Comparison of ENCODE assay signal across 8 mouse cellular contexts in the genomic region with DNA sequence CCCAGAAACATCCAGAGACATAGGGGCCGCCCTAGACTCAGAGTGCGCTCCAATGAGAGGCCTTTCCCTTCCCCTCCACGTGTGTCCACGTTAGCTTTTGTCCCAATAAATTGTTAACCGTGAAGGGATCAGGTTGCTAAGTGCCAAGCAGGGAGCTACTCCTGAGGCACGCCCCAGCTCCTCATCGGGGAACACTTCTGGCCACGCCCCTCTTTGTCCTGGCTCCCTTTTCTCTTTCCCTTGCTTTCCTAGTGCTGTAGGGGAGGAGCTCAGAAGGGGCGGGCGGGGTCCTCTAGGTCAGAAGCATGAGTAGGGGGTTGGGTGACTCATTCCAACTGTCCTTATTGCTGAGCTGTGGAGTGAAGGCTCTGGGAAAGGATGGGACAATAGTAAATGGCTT. TPM values are rescaled to one million over a fixed set of nuclear protein-coding genes. Genes with fewer than 3 reads are reported as not detected.
A peak's percentile ranks its signal among the peaks of the same experiment; 100 is the strongest.
DNase-seq lines count a peak whose midpoint lies in the region; ATAC-seq and TF ChIP-seq lines count a peak whose summit lies in the region.

No protein-coding gene starts in this region.

- no peaks in the 10 kb centered on the region for H3K9me3 ChIP-seq in forebrain, embryonic 11.5 days (ENCODE audit: control insufficient read depth, low read length)
- no peaks in the 10 kb centered on the region for H3K9me3 ChIP-seq in forebrain, embryonic 14.5 days (replicated peaks; ENCODE audit: control insufficient read depth, low read length)
- no peaks in the 10 kb centered on the region for H3K9me3 ChIP-seq in megakaryocyte, embryonic 14.5 days
- H3K9me3 ChIP-seq in limb, embryonic 15.5 days: no peaks in the 10 kb centered on the region
- H3K9me3 ChIP-seq in stomach, postnatal 0 days (ENCODE audit: control insufficient read depth, low read length): no peaks in the 10 kb centered on the region

- no peak for TF ChIP-seq EP300 in stomach, postnatal 0 days (optimal IDR thresholded peaks at IDR 0.05)

- H3K27ac ChIP-seq in forebrain, embryonic 11.5 days (ENCODE audit: low read depth, low read length): no peak overlapping the region
- no peak overlapping the region for H3K27ac ChIP-seq in forebrain, embryonic 14.5 days (ENCODE audit: low read depth, low read length)
- H3K27ac ChIP-seq in limb, embryonic 15.5 days: no peak overlapping the region
- H3K27ac ChIP-seq in stomach, postnatal 0 days (replicated peaks): no peak overlapping the region

- peak overlapping the region; percentile 37 for H3K9ac ChIP-seq in forebrain, embryonic 11.5 days (ENCODE audit: low read length)
- H3K9ac ChIP-seq in forebrain, embryonic 14.5 days (ENCODE audit: low read length): no peak overlapping the region
- no peak overlapping the region for H3K9ac ChIP-seq in limb, embryonic 15.5 days
- no peak overlapping the region for H3K9ac ChIP-seq in stomach, postnatal 0 days (ENCODE audit: low read length)

- no peak overlapping the region for H3K4me3 ChIP-seq in forebrain, embryonic 11.5 days (ENCODE audit: low read depth, low read length)
- no peak overlapping the region for H3K4me3 ChIP-seq in forebrain, embryonic 14.5 days (ENCODE audit: low read depth, low read length)
- peak overlapping the region; percentile 29 for H3K4me3 ChIP-seq in megakaryocyte, embryonic 14.5 days (replicated peaks)
- no peak overlapping the region; the same call in 1 of the 2 replicates for H3K4me3 ChIP-seq in limb, embryonic 15.5 days
- H3K4me3 ChIP-seq in stomach, postnatal 0 days (ENCODE audit: low read depth, low read length): no peak overlapping the region

- no peaks in the 10 kb centered on the region for H3K36me3 ChIP-seq in forebrain, embryonic 11.5 days (ENCODE audit: control insufficient read depth, insufficient read depth, low read length)
- no peaks in the 10 kb centered on the region for H3K36me3 ChIP-seq in forebrain, embryonic 14.5 days (ENCODE audit: control insufficient read depth, insufficient read depth, low read length)
- no peaks in the 10 kb centered on the region for H3K36me3 ChIP-seq in megakaryocyte, embryonic 14.5 days (replicated peaks; ENCODE audit: low read length)
- no peaks in the 10 kb centered on the region for H3K36me3 ChIP-seq in limb, embryonic 15.5 days
- no peaks in the 10 kb centered on the region for H3K36me3 ChIP-seq in stomach, postnatal 0 days (ENCODE audit: control insufficient read depth, insufficient read depth, low read length)

- DNase-seq in forebrain, embryonic 11.5 days (ENCODE audit: low spot score): peak; percentile 65
- no peak for DNase-seq in forebrain, embryonic 14.5 days (ENCODE audit: low spot score)
- peak; percentile 54 for DNase-seq in stomach, postnatal 0 days (ENCODE audit: low spot score)
- DNase-seq in cerebellum, postnatal 36 days: no peak
- no peak for DNase-seq in left cerebral cortex, postnatal 25 days (ENCODE audit: low spot score in 2 of 2)

- peak overlapping the region; percentile 37 for H3K4me2 ChIP-seq in forebrain, embryonic 11.5 days (ENCODE audit: low read depth, low read length, severe bottlenecking)
- no peak overlapping the region for H3K4me2 ChIP-seq in forebrain, embryonic 14.5 days (ENCODE audit: low read length)
- H3K4me2 ChIP-seq in limb, embryonic 15.5 days: 0 out of 2 replicates have a peak overlapping the region, but pooled peaks have one; percentile 8
- peak overlapping the region; percentile 25 for H3K4me2 ChIP-seq in stomach, postnatal 0 days (replicated peaks; ENCODE audit: low read depth)

- TF ChIP-seq CTCF in stomach, postnatal 0 days (IDR thresholded peaks at IDR 0.05; ENCODE audit: low read depth): no peak

- ATAC-seq in forebrain, embryonic 11.5 days (replicated peaks; ENCODE audit: low FRiP score): peak; percentile 40
- no peak for ATAC-seq in forebrain, embryonic 14.5 days
- no peak for ATAC-seq in megakaryocyte, adult 5-6 weeks (ENCODE audit: poor library complexity, severe bottlenecking)
- ATAC-seq in limb, embryonic 15.5 days (ENCODE audit: insufficient number of reproducible peaks, low FRiP score, low TSS enrichment, low read depth): no peak
- peak; percentile 48 for ATAC-seq in stomach, postnatal 0 days (ENCODE audit: low FRiP score, low TSS enrichment)

- H3K4me1 ChIP-seq in forebrain, embryonic 11.5 days (replicated peaks; ENCODE audit: control insufficient read depth, insufficient read depth, low read length): peaks cover 11% of the 10 kb centered on the region; the same call in 1 of the 2 replicates
- H3K4me1 ChIP-seq in forebrain, embryonic 14.5 days (ENCODE audit: control insufficient read depth, insufficient read depth, low read length): 0 out of 2 replicates have a peak, but pooled peaks cover 4% of the 10 kb centered on the region
- peaks cover 43% of the 10 kb centered on the region for H3K4me1 ChIP-seq in megakaryocyte, embryonic 14.5 days
- H3K4me1 ChIP-seq in limb, embryonic 15.5 days: peaks cover 13% of the 10 kb centered on the region
- peaks cover 7% of the 10 kb centered on the region; the same call in 1 of the 2 replicates for H3K4me1 ChIP-seq in stomach, postnatal 0 days (replicated peaks; ENCODE audit: control insufficient read depth, insufficient read depth)

- 3% methylated on average over 10 of the region's 10 CpGs for WGBS in forebrain, embryonic 11.5 days
- 3% methylated on average over 10 of the region's 10 CpGs for WGBS in forebrain, embryonic 14.5 days
- whole genome bisulfite sequencing in limb, embryonic 15.5 days: 6% methylated on average over 10 of the region's 10 CpGs
- 10% methylated on average over 10 of the region's 10 CpGs for WGBS in stomach, postnatal 0 days

- no peaks in the 10 kb centered on the region for H3K27me3 ChIP-seq in forebrain, embryonic 11.5 days (ENCODE audit: control insufficient read depth, insufficient read depth, low read length)
- H3K27me3 ChIP-seq in forebrain, embryonic 14.5 days (replicated peaks; ENCODE audit: control insufficient read depth, insufficient read depth, low read length): no peaks in the 10 kb centered on the region
- H3K27me3 ChIP-seq in megakaryocyte, embryonic 14.5 days (replicated peaks): peaks cover 81% of the 10 kb centered on the region
- H3K27me3 ChIP-seq in limb, embryonic 15.5 days: peaks cover 9% of the 10 kb centered on the region; the same call in 1 of the 2 replicates
- no peaks in the 10 kb centered on the region for H3K27me3 ChIP-seq in stomach, postnatal 0 days (ENCODE audit: control insufficient read depth, insufficient read depth, low read length)

- intact Hi-C loops in left cerebral cortex, postnatal 25 days (cut with DNase I): no loop called here

RNA-seq across cellular contexts. Expression of a gene that starts 8.8 kb away (rescaled TPM):
- polyA plus RNA-seq in forebrain, embryonic 11.5 days (2014; fragmentation: Nextera tagmentation; extraction: Ambion mirVana): 132 and 139 TPM in 2 replicates
- 116 and 120 TPM in 2 replicates for polyA plus RNA-seq in forebrain, embryonic 14.5 days (2014; fragmentation: Nextera tagmentation; extraction: Ambion mirVana)
- polyA plus RNA-seq in megakaryocyte, embryonic 14.5 days (2012; ENCODE audit: insufficient read depth, low replicate concordance): 73.0 and 77.5 TPM in 2 replicates
- total RNA-seq in megakaryocyte, adult 5-6 weeks (2015): 20.2 and 25.0 TPM in 2 replicates
- total RNA-seq in megakaryocyte, adult 5-6 weeks (2017): 52.9 and 60.9 TPM in 2 replicates
- polyA plus RNA-seq in limb, embryonic 15.5 days (2015; fragmentation: Nextera tagmentation; extraction: Ambion mirVana): 86.0 and 90.5 TPM in 2 replicates
- polyA plus RNA-seq in stomach, postnatal 0 days (2015; fragmentation: Nextera tagmentation; extraction: Ambion mirVana): 34.5 and 35.4 TPM in 2 replicates
- 10 to 100 TPM; 88.4 to 91.3 TPM for total RNA-seq in left cerebral cortex, postnatal 25 days (2021)

RNA-seq across cellular contexts. Expression of a gene that starts 36.4 kb away (rescaled TPM):
- polyA plus RNA-seq in forebrain, embryonic 11.5 days (2014; fragmentation: Nextera tagmentation; extraction: Ambion mirVana): 0.51 TPM in 2 replicates
- 1.2 and 1.3 TPM in 2 replicates for polyA plus RNA-seq in forebrain, embryonic 14.5 days (2014; fragmentation: Nextera tagmentation; extraction: Ambion mirVana)
- polyA plus RNA-seq in megakaryocyte, embryonic 14.5 days (2012; ENCODE audit: insufficient read depth, low replicate concordance): not detected in 2 replicates
- total RNA-seq in megakaryocyte, adult 5-6 weeks (2015): 0.18 TPM in 1 of 2 replicates, not detected in the other
- total RNA-seq in megakaryocyte, adult 5-6 weeks (2017): not detected in 2 replicates
- polyA plus RNA-seq in limb, embryonic 15.5 days (2015; fragmentation: Nextera tagmentation; extraction: Ambion mirVana): 0.17 and 0.57 TPM in 2 replicates
- polyA plus RNA-seq in stomach, postnatal 0 days (2015; fragmentation: Nextera tagmentation; extraction: Ambion mirVana): 0.10 and 0.18 TPM in 2 replicates
- under 1 TPM; 0.73 TPM for total RNA-seq in left cerebral cortex, postnatal 25 days (2021)

RNA-seq across cellular contexts. Expression of a gene that starts 37.6 kb away (rescaled TPM):
- polyA plus RNA-seq in forebrain, embryonic 11.5 days (2014; fragmentation: Nextera tagmentation; extraction: Ambion mirVana): 66.6 and 68.8 TPM in 2 replicates
- polyA plus RNA-seq in forebrain, embryonic 14.5 days (2014; fragmentation: Nextera tagmentation; extraction: Ambion mirVana): 33.3 and 41.8 TPM in 2 replicates
- polyA plus RNA-seq in megakaryocyte, embryonic 14.5 days (2012; ENCODE audit: insufficient read depth, low replicate concordance): 35.4 and 50.4 TPM in 2 replicates
- total RNA-seq in megakaryocyte, adult 5-6 weeks (2015): 9.1 TPM in 2 replicates
- 19.5 and 23.4 TPM in 2 replicates for total RNA-seq in megakaryocyte, adult 5-6 weeks (2017)
- 46.5 and 49.1 TPM in 2 replicates for polyA plus RNA-seq in limb, embryonic 15.5 days (2015; fragmentation: Nextera tagmentation; extraction: Ambion mirVana)
- 25.8 and 27.5 TPM in 2 replicates for polyA plus RNA-seq in stomach, postnatal 0 days (2015; fragmentation: Nextera tagmentation; extraction: Ambion mirVana)
- total RNA-seq in left cerebral cortex, postnatal 25 days (2021): 10 to 100 TPM; 63.0 to 63.1 TPM

RNA-seq across cellular contexts. Expression of a gene that starts 51.1 kb away (rescaled TPM):
- 1,269 and 1,280 TPM in 2 replicates for polyA plus RNA-seq in forebrain, embryonic 11.5 days (2014; fragmentation: Nextera tagmentation; extraction: Ambion mirVana)
- polyA plus RNA-seq in forebrain, embryonic 14.5 days (2014; fragmentation: Nextera tagmentation; extraction: Ambion mirVana): 1,134 and 1,576 TPM in 2 replicates
- polyA plus RNA-seq in megakaryocyte, embryonic 14.5 days (2012; ENCODE audit: insufficient read depth, low replicate concordance): 9,023 and 9,040 TPM in 2 replicates
- total RNA-seq in megakaryocyte, adult 5-6 weeks (2015): 757 and 782 TPM in 2 replicates
- 1,133 and 1,354 TPM in 2 replicates for total RNA-seq in megakaryocyte, adult 5-6 weeks (2017)
- polyA plus RNA-seq in limb, embryonic 15.5 days (2015; fragmentation: Nextera tagmentation; extraction: Ambion mirVana): 1,472 and 1,900 TPM in 2 replicates
- polyA plus RNA-seq in stomach, postnatal 0 days (2015; fragmentation: Nextera tagmentation; extraction: Ambion mirVana): 2,079 and 2,215 TPM in 2 replicates
- 100 to 1,000 TPM; 334 to 355 TPM for total RNA-seq in left cerebral cortex, postnatal 25 days (2021)

RNA-seq across cellular contexts. Expression of a gene that starts 53.2 kb away (rescaled TPM):
- polyA plus RNA-seq in forebrain, embryonic 11.5 days (2014; fragmentation: Nextera tagmentation; extraction: Ambion mirVana): 292 and 332 TPM in 2 replicates
- polyA plus RNA-seq in forebrain, embryonic 14.5 days (2014; fragmentation: Nextera tagmentation; extraction: Ambion mirVana): 490 and 613 TPM in 2 replicates
- polyA plus RNA-seq in megakaryocyte, embryonic 14.5 days (2012; ENCODE audit: insufficient read depth, low replicate concordance): 76.9 and 392 TPM in 2 replicates
- total RNA-seq in megakaryocyte, adult 5-6 weeks (2015): 108 and 113 TPM in 2 replicates
- 77.8 and 92.8 TPM in 2 replicates for total RNA-seq in megakaryocyte, adult 5-6 weeks (2017)
- 370 and 405 TPM in 2 replicates for polyA plus RNA-seq in limb, embryonic 15.5 days (2015; fragmentation: Nextera tagmentation; extraction: Ambion mirVana)
- polyA plus RNA-seq in stomach, postnatal 0 days (2015; fragmentation: Nextera tagmentation; extraction: Ambion mirVana): 584 and 595 TPM in 2 replicates
- 100 to 1,000 TPM; 227 to 237 TPM for total RNA-seq in left cerebral cortex, postnatal 25 days (2021)

Comparison
In these comparisons a context has a peak if more than half of its experiments do, and no peak if none do; other contexts are left out.
1. ATAC-seq: peak in forebrain, embryonic 11.5 days (single experiment) and stomach, postnatal 0 days (single experiment); none in forebrain, embryonic 14.5 days (single experiment), megakaryocyte, adult 5-6 weeks (single experiment) and limb, embryonic 15.5 days (single experiment).
2. DNase-seq: peak in forebrain, embryonic 11.5 days (single experiment) and stomach, postnatal 0 days (single experiment); none in forebrain, embryonic 14.5 days (single experiment), cerebellum, postnatal 36 days (0 of 2) and left cerebral cortex, postnatal 25 days (0 of 2).